Mouse (Mus musculus) heart, embryonic 11.5 days (tissue): ENCODE measurements at regions not wholly inside any gene's neighbourhood (a gene's known extent, or its start where the extent isn't known, plus 50 kb on each side); places are given as distances from the start of the nearest gene placed in this dataset.

Source experiments
- ATAC-seq: fragments of 200-750 bp; cut with Nextera tagmentation; replicated peaks from 2 replicates; pipeline ENCODE4 v1.8.0; 2017; ENCODE audit warnings: moderate library complexity; ENCODE audit not compliant: insufficient number of reproducible peaks, low FRiP score, low TSS enrichment
- H3K27ac ChIP-seq: fragments of 300-500 bp; sonication (generic); 2 replicates; pipeline ENCODE4 v1.5.1; 2014; ENCODE audit warnings: mild to moderate bottlenecking, low read depth, low read length
- H3K27me3 ChIP-seq: fragments of 300-500 bp; sonication (generic); 2 replicates; pipeline ENCODE4 v1.6.1; 2014; ENCODE audit warnings: mild to moderate bottlenecking, low read length, mixed read lengths; ENCODE audit not compliant: control insufficient read depth, insufficient read depth
- H3K36me3 ChIP-seq: fragments of 300-500 bp; sonication (generic); 2 replicates; pipeline ENCODE4 v1.6.1; 2014; ENCODE audit warnings: mild to moderate bottlenecking, low read length, moderate library complexity, mixed read lengths; ENCODE audit not compliant: control insufficient read depth, insufficient read depth
- H3K4me1 ChIP-seq: fragments of 300-500 bp; sonication (generic); 2 replicates; pipeline ENCODE4 v1.6.1; 2014; ENCODE audit warnings: low read length; ENCODE audit not compliant: control insufficient read depth, insufficient read depth
- H3K4me2 ChIP-seq: fragments of 300-500 bp; sonication (generic); 2 replicates; pipeline ENCODE4 v1.6.1; 2014; ENCODE audit warnings: mild to moderate bottlenecking, moderate library complexity
- H3K4me3 ChIP-seq: fragments of 300-500 bp; sonication (generic); 2 replicates; pipeline ENCODE4 v1.5.1; 2014; ENCODE audit warnings: low read depth, low read length
- H3K9ac ChIP-seq: fragments of 300-500 bp; sonication (generic); 2 replicates; pipeline ENCODE4 v1.6.1; 2014; ENCODE audit warnings: mild to moderate bottlenecking, low read depth, low read length, moderate library complexity
- H3K9me3 ChIP-seq: fragments of 300-500 bp; sonication (generic); replicated peaks from 2 replicates; pipeline ENCODE4 v1.6.1; 2016; ENCODE audit warnings: low read length; ENCODE audit not compliant: control insufficient read depth
- WGBS: fragments of 180-500 bp; shearing (Covaris S2); extraction: QIAGEN DNeasy Blood & Tissue Kit; methylation state at CpG from one replicate; pipeline ENCODE4 v1.1.7; 2014; ENCODE audit not compliant: insufficient replicate concordance; 5-methylcytosine and 5-hydroxymethylcytosine counted together

DNA sequence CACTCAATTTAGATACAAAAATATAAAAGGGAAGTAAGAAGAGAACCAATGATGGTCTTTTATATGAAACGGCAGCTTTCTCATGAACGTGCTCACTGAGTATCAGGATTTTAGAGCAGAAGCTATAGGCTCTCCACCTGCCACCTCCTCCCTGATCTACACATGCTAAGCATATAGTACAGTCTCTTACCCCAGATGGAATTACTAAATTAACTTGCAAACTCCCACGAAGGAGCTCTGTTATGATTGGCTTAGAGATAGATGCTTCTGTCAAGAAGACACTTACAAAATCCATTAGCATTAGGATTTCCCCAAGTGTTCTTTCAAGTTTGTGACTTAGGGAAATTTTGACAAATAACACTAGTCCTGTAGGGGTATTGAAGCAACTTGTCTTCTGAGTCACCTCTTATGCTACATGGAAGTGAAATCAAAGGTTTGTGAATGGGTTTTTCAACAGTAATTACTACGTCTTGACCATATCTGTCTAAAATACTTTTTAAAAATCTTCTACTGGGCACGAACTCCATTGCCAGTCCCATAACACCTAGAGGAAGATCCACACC, 60.6 kb downstream of the Crygs start:
- Histone ChIP-seq H3K4me3 (no peak overlapping the region), H3K4me2 (no peak overlapping the region), H3K36me3 (no peaks in the 10 kb centered on the region), H3K4me1 (no peaks in the 10 kb centered on the region), H3K9ac (no peak overlapping the region), H3K9me3 (no peaks in the 10 kb centered on the region), H3K27me3 (no peaks in the 10 kb centered on the region), H3K27ac (no peak overlapping the region)
- WGBS: 75% methylated on average over 5 of the region's 5 CpGs
- no peak for ATAC-seq

DNA sequence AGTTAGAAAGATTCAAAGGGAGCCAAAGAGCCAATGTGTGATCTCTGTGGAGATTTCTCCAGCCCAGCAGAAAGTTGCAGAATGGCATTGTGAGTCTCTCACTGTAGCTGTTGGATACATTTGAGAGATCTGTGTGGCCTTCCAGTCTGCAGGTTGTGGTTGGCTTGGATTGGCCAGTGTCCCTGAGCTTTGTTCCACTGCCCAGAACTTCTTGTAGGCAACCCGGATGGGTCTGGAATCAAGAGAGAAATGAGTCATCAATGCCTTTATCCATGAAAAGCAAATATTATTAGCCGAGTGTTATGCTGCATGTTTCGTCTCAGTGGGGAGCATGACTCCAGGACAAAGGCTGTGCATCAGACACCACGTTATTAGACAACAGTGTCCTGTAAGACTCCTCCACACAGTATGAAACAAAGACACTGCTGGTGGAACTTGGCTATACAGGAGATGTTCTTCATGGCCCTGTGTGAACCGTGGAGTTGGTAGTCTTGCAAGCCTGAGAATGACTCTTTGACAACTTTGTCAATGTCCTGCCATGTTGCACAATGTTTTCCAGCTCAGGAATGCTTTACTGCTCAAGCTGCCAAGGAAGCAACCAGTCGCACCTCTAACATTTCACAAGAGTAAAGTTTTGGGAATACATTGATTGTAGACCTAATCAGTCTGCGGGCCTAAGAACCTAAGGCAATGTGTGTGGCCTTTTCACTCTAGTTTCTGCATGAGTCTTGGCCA, 67.1 kb downstream of the Crygs start:
- 77% methylated on average over 7 of the region's 7 CpGs for WGBS
- no peak overlapping the region for H3K4me2 ChIP-seq
- no peaks in the 10 kb centered on the region for H3K27me3 ChIP-seq
- ATAC-seq: no peak
- H3K27ac ChIP-seq: no peak overlapping the region
- no peak overlapping the region for H3K4me3 ChIP-seq
- no peaks in the 10 kb centered on the region for H3K36me3 ChIP-seq
- H3K4me1 ChIP-seq: no peaks in the 10 kb centered on the region
- no peak overlapping the region for H3K9ac ChIP-seq
- no peaks in the 10 kb centered on the region for H3K9me3 ChIP-seq

DNA sequence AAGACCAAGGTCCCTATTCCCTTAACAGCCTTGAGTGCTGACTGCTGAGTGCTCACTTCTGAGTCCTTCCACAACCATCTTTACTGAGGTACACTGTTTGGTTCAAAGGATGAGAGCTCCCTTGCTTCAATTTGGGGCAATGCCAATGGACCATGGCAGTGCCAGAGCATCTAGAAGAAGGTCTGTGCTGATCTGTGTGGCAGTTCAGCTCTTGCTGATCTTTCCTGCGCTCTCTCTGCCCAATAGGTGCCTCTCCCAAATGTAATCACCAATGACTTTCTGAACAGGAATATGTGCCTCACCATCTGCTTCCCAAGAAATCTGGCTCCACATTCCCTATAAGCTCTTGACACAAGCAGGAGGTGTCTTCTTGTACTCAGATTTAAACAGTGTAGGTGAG, 67.9 kb downstream of the Crygs start:
- no peak for ATAC-seq
- Histone ChIP-seq H3K4me1 (no peaks in the 10 kb centered on the region), H3K27ac (no peak overlapping the region), H3K9me3 (no peaks in the 10 kb centered on the region), H3K9ac (no peak overlapping the region), H3K36me3 (no peaks in the 10 kb centered on the region), H3K27me3 (no peaks in the 10 kb centered on the region), H3K4me2 (no peak overlapping the region), H3K4me3 (no peak overlapping the region)
- WGBS: 81% methylated on average over 1 of the region's 1 CpGs

DNA sequence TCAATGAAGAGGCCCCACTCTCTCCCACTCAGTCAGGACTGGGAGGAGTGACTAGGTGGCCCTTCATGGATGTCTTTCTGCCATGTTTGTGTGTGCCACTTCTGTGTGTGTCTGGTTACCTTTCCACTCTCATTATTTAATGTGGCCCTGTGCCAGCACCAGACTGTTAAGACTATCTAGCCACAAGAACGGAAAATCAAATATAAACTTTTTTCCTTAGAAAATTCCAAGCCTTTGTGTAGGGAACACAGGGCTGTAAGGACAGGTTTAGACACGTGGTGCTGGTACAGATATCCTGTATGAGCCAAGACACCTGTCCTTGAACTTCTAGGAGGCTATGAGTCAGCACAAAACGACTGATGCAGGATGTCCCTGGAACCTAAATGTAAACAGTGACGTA, 69.9 kb downstream of the Crygs start:
- Histone ChIP-seq H3K4me1 (no peaks in the 10 kb centered on the region), H3K9me3 (no peaks in the 10 kb centered on the region), H3K4me3 (no peak overlapping the region), H3K36me3 (no peaks in the 10 kb centered on the region), H3K9ac (no peak overlapping the region), H3K4me2 (no peak overlapping the region), H3K27ac (no peak overlapping the region), H3K27me3 (no peaks in the 10 kb centered on the region)
- 60% methylated on average over 4 of the region's 4 CpGs for WGBS
- no peak for ATAC-seq

GRCm38 (mm10) chr16:22734529-22735022, 76.8 kb downstream of the Crygs start:
- Histone ChIP-seq H3K4me1 (peaks cover 12% of the 10 kb centered on the region), H3K27me3 (no peaks in the 10 kb centered on the region), H3K4me3 (no peak overlapping the region), H3K27ac (no peak overlapping the region), H3K9me3 (no peaks in the 10 kb centered on the region), H3K9ac (no peak overlapping the region), H3K4me2 (peak overlapping the region; percentile 21; the same call in 1 of the 2 replicates), H3K36me3 (no peaks in the 10 kb centered on the region)
- ATAC-seq: no peak
- 45% methylated on average over 10 of the region's 10 CpGs for WGBS

- Histone ChIP-seq H3K27ac (no peak overlapping the region), H3K4me3 (no peak overlapping the region), H3K4me2 (peak overlapping the region; percentile 21; the same call in 1 of the 2 replicates), H3K9ac (no peak overlapping the region), H3K27me3 (no peaks in the 10 kb centered on the region), H3K9me3 (no peaks in the 10 kb centered on the region), H3K4me1 (peaks cover 12% of the 10 kb centered on the region), H3K36me3 (no peaks in the 10 kb centered on the region)
- ATAC-seq: no peak
- 22% methylated on average over 11 of the region's 11 CpGs for WGBS
These were observed 76.9 kb upstream of the Dgkg start for GRCm38 (mm10) chr16:22733772-22734528.

DNA sequence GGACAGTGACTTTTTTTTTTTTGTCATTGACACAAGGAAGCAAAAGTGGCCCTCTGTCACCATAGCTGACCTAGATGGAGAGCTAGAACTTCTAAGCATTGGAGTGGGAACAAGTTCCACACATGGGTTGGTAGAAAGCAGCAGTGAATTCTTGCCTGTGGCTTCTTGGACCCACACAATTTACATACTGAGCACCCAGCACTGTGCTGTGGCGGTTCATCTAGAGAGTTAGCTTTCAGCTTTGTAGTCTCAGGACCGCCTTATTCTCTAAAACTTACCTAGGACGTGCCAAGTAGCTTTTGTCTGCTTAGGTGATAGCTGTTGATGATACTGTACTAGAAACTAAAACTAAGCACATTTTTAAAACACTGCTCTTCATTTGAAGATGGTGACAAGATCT, 72.1 kb upstream of the Dgkg start:
- Histone ChIP-seq H3K4me2 (no peak overlapping the region), H3K9ac (no peak overlapping the region), H3K27ac (no peak overlapping the region), H3K9me3 (no peaks in the 10 kb centered on the region), H3K4me3 (no peak overlapping the region), H3K36me3 (no peaks in the 10 kb centered on the region), H3K4me1 (peaks cover 6% of the 10 kb centered on the region), H3K27me3 (no peaks in the 10 kb centered on the region)
- 65% methylated on average over 3 of the region's 3 CpGs for WGBS
- no peak for ATAC-seq

DNA sequence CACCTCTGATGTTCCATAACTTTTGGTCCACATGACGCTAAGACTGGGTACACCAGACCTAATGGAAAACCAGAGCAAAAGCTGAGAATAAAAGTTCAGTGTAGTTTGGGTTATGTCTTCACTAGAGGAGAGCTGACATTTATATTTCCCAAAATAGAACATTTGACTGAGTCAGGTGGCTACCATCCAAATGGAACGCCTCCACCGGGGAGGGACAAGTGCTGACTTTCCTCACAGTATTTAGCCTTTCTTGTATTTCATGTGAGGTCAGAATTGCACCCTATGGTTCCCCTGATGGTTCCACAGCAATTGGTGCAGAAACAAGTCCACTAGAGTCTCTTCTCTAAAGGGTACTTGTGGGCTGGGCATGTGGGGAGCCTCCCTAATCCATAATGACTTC, 68.2 kb upstream of the Dgkg start:
- peaks cover 6% of the 10 kb centered on the region for H3K4me1 ChIP-seq
- H3K36me3 ChIP-seq: no peaks in the 10 kb centered on the region
- no peak for ATAC-seq
- no peaks in the 10 kb centered on the region for H3K27me3 ChIP-seq
- no peak overlapping the region for H3K27ac ChIP-seq
- H3K4me3 ChIP-seq: no peak overlapping the region
- no peak overlapping the region for H3K9ac ChIP-seq
- 84% methylated on average over 3 of the region's 3 CpGs for WGBS
- H3K4me2 ChIP-seq: no peak overlapping the region
- H3K9me3 ChIP-seq: no peaks in the 10 kb centered on the region
